16 mouse cellular contexts compared by ENCODE assay signal in genomic region chr7:73222929-73223512, GRCm38 (mm10).
DNase-seq lines count a peak whose midpoint lies in the region; ATAC-seq lines count a peak whose summit lies in the region.
"Had no signal": no experiment of that assay in that cellular context is flagged by ENCODE, and none has a peak within 500 bp of the region (broad histone marks: within the 10 kb centered on the region; RNA-seq: fewer than 3 reads in every experiment).

No protein-coding gene starts in this region.

- peak; percentile 62; the same call in 1 of the 2 replicates for ATAC-seq in hindbrain, embryonic 11.5 days (ENCODE audit: low FRiP score)
- peak; percentile 75 for ATAC-seq in midbrain, embryonic 15.5 days (replicated peaks)
- ATAC-seq in liver, embryonic 12.5 days, result no peak

- H3K9me3 ChIP-seq in hindbrain, embryonic 11.5 days (ENCODE audit: control insufficient read depth, low read length), result no peaks in the 10 kb centered on the region
- no peaks in the 10 kb centered on the region for H3K9me3 ChIP-seq in midbrain, embryonic 15.5 days
- no peaks in the 10 kb centered on the region for H3K9me3 ChIP-seq in liver, embryonic 12.5 days (replicated peaks)
- H3K9me3 ChIP-seq: heart, embryonic 12.5 days; liver, embryonic 13.5 days; stomach, embryonic 15.5 days had no signal

- H3K9ac ChIP-seq in hindbrain, embryonic 11.5 days (ENCODE audit: low read depth, low read length), result no peak overlapping the region
- no peak overlapping the region for H3K9ac ChIP-seq in midbrain, embryonic 15.5 days
- H3K9ac ChIP-seq in liver, embryonic 12.5 days, result no peak overlapping the region
- H3K9ac ChIP-seq: heart, embryonic 12.5 days; liver, embryonic 13.5 days; stomach, embryonic 15.5 days had no signal

- DNase-seq in R1 (ENCODE audit: low read depth, low spot score), result peak; percentile 62
- peak; percentile 26 for DNase-seq in embryo, embryonic 11 days
- no peak for DNase-seq in hindbrain, embryonic 11.5 days (ENCODE audit: low spot score)
- no peak for DNase-seq in left cerebral cortex, postnatal 10 days (ENCODE audit: extremely low spot score in 1 of 2, low spot score in 2 of 2)
- no peak for DNase-seq in heart, postnatal 14 days
- DNase-seq in heart, postnatal 10 days, result no peak
- DNase-seq: cerebellum, adult 9-10 months; gastrocnemius, adult 2 months; kidney, postnatal 25 days; liver, embryonic 13.5 days; right cerebral cortex, postnatal 25 days had no signal

- H3K27ac ChIP-seq in hindbrain, embryonic 11.5 days (ENCODE audit: low read depth, low read length), result peak overlapping the region; percentile 74
- peak overlapping the region; percentile 68 for H3K27ac ChIP-seq in midbrain, embryonic 15.5 days
- no peak overlapping the region for H3K27ac ChIP-seq in liver, embryonic 12.5 days
- H3K27ac ChIP-seq: left cerebral cortex, adult 2 months; liver, embryonic 13.5 days; stomach, embryonic 15.5 days had no signal

- intact Hi-C loops in left cerebral cortex, postnatal 10 days (cut with DNase I), result loop anchor here (5.0 kb wide), 1 partner anchor 154 kb away; the partner anchor contains the start of gene Rgma
- intact Hi-C loops in heart, postnatal 14 days (cut with DNase I), result no loop called here
- intact Hi-C loops in heart, postnatal 10 days (cut with DNase I), result no loop called here

- H3K27me3 ChIP-seq in hindbrain, embryonic 11.5 days (ENCODE audit: control insufficient read depth, insufficient read depth, low read length), result no peaks in the 10 kb centered on the region
- H3K27me3 ChIP-seq in midbrain, embryonic 15.5 days (replicated peaks), result no peaks in the 10 kb centered on the region
- H3K27me3 ChIP-seq in liver, embryonic 12.5 days (replicated peaks), result no peaks in the 10 kb centered on the region
- H3K27me3 ChIP-seq: liver, embryonic 13.5 days; stomach, embryonic 15.5 days had no signal

- WGBS in hindbrain, embryonic 11.5 days, result 22% methylated on average over 2 of the region's 2 CpGs
- WGBS in midbrain, embryonic 15.5 days, result 16% methylated on average over 2 of the region's 2 CpGs
- 48% methylated on average over 2 of the region's 2 CpGs for WGBS in liver, embryonic 12.5 days (ENCODE audit: insufficient replicate concordance)

- no peak overlapping the region for H3K4me3 ChIP-seq in hindbrain, embryonic 11.5 days (ENCODE audit: low read depth, low read length)
- H3K4me3 ChIP-seq in midbrain, embryonic 15.5 days, result no peak overlapping the region
- no peak overlapping the region for H3K4me3 ChIP-seq in liver, embryonic 12.5 days
- H3K4me3 ChIP-seq: gastrocnemius, adult 2 months; heart, embryonic 12.5 days; left cerebral cortex, adult 2 months; liver, embryonic 13.5 days; stomach, embryonic 15.5 days had no signal

- H3K36me3 ChIP-seq in hindbrain, embryonic 11.5 days (ENCODE audit: control insufficient read depth, insufficient read depth, low read length), result no peaks in the 10 kb centered on the region
- no peaks in the 10 kb centered on the region for H3K36me3 ChIP-seq in midbrain, embryonic 15.5 days (replicated peaks)
- H3K36me3 ChIP-seq in liver, embryonic 12.5 days, result no peaks in the 10 kb centered on the region
- H3K36me3 ChIP-seq: heart, embryonic 12.5 days; liver, embryonic 13.5 days; stomach, embryonic 15.5 days had no signal

- no peak overlapping the region for H3K4me2 ChIP-seq in hindbrain, embryonic 11.5 days (replicated peaks; ENCODE audit: low read depth, low read length)
- no peak overlapping the region for H3K4me2 ChIP-seq in midbrain, embryonic 15.5 days
- no peak overlapping the region for H3K4me2 ChIP-seq in liver, embryonic 12.5 days
- H3K4me2 ChIP-seq: heart, embryonic 12.5 days; liver, embryonic 13.5 days; stomach, embryonic 15.5 days had no signal

- peaks cover 3% of the 10 kb centered on the region; the same call in 1 of the 2 replicates for H3K4me1 ChIP-seq in hindbrain, embryonic 11.5 days (replicated peaks; ENCODE audit: control insufficient read depth, insufficient read depth, low read length)
- peaks cover 9% of the 10 kb centered on the region for H3K4me1 ChIP-seq in midbrain, embryonic 15.5 days
- H3K4me1 ChIP-seq in liver, embryonic 12.5 days, result no peaks in the 10 kb centered on the region
- H3K4me1 ChIP-seq: heart, embryonic 12.5 days; liver, embryonic 13.5 days had no signal

Comparison
In these comparisons a context has a peak if more than half of its experiments do, and no peak if none do; other contexts are left out.
1. DNase-seq: peak in R1 (single experiment) and embryo, embryonic 11 days (single experiment); none in hindbrain, embryonic 11.5 days (single experiment), left cerebral cortex, postnatal 10 days (0 of 2), heart, postnatal 14 days (0 of 2) and heart, postnatal 10 days (0 of 2).